Mouse (Mus musculus) large intestine, adult 2 months (tissue): ENCODE results near the gene Kiss1r. TPM values are rescaled to one million over a fixed set of nuclear protein-coding genes. Genes with fewer than 3 reads are reported as not detected.

Experiments used
- DNase-seq: peaks from one replicate; pipeline ENCODE4 v3.0.0-alpha.2; 2012; ENCODE audit warnings: low read depth, low spot score
- WGBS: fragments of 180-500 bp; shearing (Covaris S2); methylation state at CpG from one replicate; pipeline ENCODE4 v1.1.7; 2018; 5-methylcytosine and 5-hydroxymethylcytosine counted together
- polyA plus RNA-seq: library from polyadenylated mRNA; depleted of rRNA; stranded (reverse); fragments of >200 nt; gene quantifications from 2 replicates; pipeline ENCODE4 v1.2.3, GENCODE M21; 2012

The Kiss1r gene
- polyA plus RNA-seq, 1 experiment, result 1.9 TPM

DNA sequence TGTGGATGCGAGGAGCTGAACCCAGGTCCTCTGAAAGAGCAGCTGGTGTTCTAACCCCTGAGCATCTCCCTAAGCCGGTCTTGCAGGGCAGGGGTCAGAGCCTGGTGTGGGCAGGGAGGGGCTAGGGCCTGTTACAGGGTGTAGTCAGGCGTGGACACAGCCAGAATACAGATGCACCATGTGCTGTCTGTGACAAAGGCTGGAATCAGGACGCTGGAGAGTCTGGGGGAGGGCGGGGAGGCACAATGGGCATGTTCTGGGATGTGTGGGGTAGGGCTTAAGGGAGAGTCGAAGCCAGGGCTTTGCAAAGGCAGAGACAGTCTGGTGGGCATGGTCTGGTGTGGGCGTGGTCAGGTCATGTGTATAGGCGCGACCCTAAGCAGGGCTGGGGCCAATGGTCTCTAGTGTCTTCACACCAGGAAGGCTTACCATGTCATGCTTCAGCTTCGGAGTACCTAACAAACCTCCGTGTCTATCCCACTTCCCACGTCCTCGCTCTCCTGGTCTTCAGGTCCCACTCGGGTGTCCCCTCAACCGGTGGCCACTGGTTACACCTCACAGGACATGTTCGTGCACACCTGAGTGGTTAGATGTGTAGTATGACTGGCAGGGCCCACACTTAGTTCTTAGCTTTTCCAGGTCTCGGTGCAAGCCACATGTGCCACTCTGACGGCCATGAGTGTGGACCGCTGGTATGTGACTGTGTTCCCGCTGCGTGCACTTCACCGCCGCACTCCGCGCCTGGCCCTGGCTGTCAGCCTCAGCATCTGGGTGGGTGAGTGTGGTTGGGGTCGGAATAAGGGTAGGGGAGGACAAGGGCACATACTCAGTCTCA lies 3.5 kb downstream of the Kiss1r start:
- WGBS, result 44% methylated on average over 26 of the region's 26 CpGs

DNA sequence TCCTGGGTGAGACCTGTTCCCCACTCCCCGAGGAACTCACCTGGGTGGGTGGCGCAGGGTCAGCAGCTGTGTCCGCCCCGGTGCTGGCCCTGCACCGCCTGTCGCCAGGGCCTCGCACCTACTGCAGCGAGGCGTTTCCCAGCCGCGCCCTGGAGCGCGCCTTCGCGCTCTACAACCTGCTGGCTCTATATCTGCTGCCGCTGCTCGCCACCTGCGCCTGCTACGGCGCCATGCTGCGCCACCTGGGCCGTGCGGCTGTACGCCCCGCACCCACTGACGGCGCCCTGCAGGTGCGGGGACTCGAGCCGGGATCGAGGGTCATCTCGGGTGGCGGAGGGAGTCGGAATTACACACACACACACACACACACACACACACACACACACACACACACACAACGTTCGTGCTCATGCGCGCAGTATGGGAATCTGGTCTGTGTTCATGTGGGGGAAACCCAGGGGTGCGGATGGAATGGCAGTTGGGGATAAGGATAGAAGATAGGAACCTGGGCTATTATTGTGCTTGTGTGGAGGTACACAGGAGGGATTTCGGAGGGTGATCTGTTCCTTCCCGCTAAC lies 4.3 kb downstream of the Kiss1r start, which contains the start of gene R3hdm4:
TSS of gene R3hdm4 (minus strand) at position 251 of the 578 bp plus-strand sequence.
- DNase-seq, result no peak
- WGBS, result 10% methylated on average over 41 of the region's 41 CpGs

More for the DNA sequence above, 3.5 kb downstream of the Kiss1r start:
- no peak for DNase-seq

DNA sequence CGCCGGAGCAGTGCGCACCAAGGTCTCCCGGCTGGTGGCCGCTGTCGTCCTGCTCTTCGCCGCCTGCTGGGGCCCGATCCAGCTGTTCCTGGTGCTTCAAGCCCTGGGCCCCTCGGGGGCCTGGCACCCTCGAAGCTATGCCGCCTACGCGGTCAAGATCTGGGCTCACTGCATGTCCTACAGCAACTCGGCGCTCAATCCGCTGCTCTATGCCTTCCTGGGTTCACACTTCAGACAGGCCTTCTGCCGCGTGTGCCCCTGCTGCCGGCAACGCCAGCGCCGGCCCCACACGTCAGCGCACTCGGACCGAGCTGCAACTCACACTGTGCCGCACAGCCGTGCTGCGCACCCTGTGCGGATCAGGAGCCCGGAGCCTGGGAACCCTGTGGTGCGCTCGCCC lies 4.8 kb downstream of the Kiss1r start:
- 29% methylated on average over 34 of the region's 34 CpGs for WGBS
- no peak for DNase-seq

DNA sequence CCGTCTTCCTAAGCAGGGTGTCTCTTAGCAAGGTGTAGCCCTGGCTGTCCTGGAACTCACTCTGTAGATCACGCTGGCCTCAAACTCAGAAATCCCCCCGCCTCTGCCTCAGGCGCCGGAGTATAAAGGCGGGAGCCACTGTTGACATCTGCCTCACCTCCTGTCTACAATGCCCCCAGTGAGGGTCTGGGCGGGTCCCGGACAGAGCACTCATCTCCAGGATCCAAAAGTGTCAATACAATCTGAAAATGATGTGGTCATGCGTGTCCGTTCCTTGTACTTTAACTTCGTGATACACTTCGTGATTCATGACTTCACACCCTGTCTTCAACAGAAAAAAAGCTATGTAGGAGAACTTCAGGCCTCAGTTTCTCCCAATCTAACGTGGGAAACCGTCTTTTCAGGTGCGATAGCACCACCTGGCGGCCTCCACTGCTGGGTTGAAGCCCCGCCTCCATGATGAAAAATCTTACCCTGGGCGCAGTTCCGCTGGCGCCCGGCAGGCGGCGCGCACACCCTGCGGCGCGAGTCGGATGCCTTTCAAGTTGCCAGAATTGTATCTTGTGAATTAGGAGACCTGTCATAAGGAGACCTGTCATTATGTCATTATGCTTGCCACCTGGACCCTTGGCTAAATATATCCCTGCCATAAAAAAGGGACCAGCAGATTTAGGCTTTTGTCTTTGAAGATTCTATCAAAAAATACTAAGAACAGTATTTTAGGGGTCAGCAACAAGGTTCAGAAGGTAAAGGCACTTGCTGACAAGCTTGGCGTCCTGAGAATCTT lies 8.4 kb downstream of the Kiss1r start:
- DNase-seq, result no peak
- 12% methylated on average over 29 of the region's 29 CpGs for WGBS

DNA sequence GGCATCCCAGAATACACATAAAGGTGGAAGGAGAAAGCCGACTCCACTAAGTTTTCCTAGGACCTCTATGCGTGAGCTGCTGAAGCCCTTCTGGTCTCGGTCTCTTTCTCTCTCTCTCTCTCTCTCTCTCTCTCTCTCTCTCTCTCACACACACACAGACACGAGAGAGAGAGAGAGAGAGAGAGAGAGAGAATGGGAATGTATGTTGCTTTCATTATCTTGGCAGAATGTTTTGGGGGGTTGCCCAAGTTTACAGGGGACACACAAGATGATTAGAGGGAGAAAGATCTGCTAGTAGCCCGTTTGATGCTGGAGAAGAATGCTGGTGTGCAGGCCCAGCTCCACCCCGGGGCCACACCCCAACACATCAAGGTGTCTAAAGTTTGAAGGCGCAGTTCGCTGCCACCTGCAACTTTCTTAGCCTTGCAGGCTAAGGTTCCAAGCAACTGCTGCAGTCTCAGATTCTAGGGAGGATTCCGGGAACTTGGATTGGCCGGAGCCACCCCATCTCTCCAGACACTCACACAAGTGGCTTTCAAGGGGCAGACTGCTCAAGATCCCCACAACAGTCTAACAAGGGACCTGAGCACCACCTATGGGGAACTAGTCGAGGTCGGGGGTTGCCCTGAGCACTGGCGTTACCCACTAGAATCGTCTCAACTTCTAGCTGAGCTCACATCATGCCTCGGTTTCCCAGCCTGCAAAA lies 9.2 kb downstream of the Kiss1r start:
- no peak for DNase-seq
- 4% methylated on average over 15 of the region's 15 CpGs for WGBS

DNA sequence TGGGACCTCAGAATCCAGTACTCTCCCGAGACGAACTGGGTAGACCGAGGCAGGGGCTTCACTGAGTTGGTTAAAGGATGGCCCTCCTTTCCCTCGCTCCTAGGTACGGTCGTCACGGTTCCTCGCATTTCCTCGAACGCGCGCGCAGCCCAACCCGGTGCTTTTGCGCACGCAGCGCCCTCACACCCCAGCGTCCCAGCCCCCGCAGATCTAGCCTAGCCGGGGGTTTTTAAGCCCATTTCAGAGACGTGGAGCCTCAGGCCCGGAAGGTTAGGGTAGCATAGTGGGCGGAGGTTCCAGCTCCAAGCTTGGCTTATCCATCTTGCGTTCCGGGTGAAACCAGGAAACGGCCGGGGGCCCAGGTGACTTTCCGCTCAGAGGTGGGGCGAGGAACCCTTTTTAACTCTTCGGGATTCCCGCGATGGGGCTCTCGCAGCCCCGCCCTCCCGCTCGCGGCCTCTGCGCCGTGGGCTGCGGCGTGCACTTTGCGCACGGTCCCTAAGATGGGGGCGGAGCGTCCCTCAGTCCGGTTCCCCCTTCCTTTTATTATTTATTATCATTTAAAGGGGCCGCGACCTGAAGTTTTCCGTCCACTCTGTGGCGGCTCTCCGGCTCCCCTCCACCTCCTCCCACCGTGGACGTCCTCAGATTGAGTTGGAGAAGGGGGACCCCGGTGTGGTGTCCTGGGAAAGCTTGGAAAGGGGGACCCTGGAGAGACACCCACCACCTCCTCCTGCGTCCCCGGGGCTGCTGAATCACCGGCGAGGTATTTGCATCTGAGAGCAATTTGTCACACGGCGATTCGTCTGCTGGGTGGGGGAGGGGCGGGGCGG lies 9.9 kb downstream of the Kiss1r start, which contains the start of gene Arid3a:
TSS of gene Arid3a (plus strand) at position 553 of the 833 bp plus-strand sequence.
- under 1% methylated on average over 63 of the region's 63 CpGs for WGBS

DNA sequence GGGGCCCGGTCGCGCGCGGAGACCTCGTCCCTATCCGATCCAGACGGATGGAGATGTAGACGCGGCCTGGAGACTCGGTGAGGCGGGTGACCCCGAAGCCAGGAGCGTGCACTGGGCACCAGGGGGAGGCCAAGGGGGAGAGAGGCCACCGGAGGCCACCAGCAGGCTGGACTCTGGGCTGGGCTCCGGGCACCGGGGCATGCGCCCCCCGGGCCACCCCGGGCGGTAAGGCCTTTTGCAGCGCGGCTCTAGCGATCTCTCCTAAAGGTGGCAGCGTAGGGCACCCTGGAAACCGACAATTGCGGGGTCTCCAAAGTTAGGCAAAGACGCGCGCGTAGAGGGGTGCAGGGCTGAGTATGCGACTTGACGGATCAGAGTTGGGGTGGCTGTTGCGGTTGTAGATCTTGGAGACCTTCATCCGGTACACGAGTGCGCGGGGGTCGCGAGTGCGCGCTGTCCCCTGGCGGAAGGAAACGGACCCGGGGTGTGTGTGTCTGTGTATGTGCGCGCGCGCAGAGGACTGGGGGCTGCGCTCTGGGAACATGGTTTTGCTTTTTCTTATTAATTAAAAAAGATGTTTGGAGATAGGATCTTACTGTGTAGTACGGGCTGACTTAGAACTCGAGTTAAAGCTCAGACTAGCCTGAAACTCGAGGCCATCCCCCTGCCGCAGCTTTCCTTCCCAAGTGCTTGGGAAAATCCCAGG lies 10.7 kb downstream of the Kiss1r start:
- DNase-seq, result no peak
- under 1% methylated on average over 54 of the region's 54 CpGs for WGBS

More for the DNA sequence above, 9.9 kb downstream of the Kiss1r start, which contains the start of gene Arid3a:
- no peak for DNase-seq

DNA sequence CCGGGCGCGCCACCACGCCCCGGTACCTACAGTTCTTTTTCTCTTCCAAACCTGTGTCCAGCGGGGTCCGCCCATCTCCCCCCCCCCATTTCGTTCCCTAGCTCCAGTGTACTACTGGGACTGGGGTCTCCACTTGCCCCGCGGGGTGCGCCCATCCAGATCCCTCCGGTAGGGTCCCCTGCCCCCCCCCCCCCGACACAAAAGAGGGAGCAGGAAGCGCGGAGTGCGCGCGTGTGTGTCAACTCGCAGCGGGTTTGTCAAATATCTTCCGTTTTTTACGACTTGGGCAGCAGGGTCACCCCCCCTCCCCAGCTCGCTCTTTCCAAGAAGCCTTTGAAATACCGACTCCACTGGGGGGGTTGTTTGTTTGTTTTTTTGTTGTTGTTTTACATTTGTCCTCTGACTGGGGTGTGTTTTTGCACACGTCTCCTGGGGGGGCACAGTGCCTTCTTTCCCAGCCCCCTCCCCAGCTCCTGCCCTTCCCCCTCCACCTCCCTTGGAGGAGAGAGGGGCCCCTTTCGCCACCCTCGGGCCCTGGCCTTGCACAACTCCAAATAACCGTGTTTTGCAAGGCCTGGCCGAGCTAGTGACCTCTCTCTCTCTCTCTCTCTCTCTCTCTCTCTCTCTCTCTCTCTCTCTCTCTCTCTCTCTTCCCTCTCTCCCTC lies 11.4 kb downstream of the Kiss1r start:
- WGBS, result 2% methylated on average over 29 of the region's 29 CpGs
- no peak for DNase-seq

DNA sequence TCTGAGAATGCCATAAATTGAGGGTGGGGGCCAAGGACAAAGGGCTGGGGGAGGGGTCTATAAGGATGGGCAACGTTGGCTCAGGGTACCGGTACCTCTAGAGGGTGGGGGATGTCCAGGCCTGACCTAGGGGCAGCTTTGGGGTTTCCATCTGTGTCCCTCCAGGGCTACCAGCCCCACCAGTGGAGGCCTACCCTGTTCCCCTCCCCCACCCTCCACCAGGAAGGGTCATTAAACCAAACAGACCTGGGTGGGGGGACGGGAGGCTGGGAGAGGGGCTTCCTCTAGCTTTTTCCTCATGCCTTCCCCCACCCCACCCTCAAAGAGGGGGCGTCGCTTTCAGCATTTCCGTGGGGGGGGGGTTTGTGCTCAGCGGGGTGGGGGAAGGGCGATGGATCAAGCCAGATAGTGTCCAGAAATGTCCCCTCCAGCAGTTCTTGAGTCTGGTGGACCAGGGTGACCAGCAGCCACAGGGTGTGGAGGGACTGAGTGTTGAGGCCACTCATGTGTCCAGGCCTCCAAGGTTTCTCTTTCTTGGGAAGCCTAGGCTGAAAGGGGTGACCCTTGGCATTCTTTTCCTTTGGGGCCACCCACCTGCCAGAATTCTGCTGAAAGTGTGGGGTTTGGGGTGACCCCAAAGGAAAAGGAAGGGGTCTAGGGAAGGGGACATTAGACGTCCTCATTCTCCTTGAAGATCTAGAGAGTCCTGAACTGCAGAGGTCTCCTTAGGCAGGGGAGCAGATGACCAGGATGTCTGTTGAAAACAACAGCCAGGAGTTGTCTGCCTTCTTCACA lies 12.3 kb downstream of the Kiss1r start:
- no peak for DNase-seq
- 48% methylated on average over 9 of the region's 9 CpGs for WGBS

DNA sequence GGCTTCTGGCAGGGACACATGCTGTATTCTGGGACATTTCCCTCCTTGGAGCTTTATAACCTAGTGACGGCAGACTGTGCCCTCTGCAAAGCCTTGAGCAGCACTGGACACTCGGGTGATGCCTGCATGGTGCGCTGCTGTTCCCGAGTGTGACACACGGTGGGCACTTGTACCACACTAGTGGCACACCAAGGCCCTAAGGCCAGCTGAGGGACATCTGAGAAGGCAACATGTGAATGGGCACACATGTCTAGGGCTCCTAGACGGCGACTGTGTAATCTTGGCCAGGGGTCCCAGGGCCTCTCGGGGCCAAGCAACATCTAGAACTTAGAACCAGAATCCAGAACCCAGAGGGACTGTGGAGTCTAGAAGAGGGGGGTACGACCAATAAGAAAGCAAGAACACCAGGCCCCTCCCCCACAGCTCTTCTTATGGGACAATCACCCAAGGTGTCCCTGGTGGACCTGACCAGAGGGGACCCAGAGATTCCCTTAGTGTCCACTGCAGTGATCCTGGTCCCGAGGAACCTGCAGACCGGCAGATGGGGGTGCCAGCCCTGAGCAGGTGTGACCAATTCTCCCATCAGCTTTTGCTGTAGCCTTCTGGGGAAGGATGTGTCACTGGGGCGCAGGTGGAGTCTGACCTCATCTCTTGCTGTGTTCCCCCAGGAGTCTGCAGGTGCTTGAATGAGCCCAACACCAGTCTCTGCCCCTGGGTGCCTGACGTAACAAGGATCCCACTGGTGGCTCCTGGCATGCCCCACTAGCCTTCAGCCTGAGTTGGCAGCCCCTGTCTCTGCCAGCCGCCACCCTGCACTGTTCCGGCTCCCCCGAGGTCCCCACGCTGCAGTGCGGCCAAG lies 13.4 kb downstream of the Kiss1r start:
- no peak for DNase-seq
- 76% methylated on average over 18 of the region's 18 CpGs for WGBS

DNA sequence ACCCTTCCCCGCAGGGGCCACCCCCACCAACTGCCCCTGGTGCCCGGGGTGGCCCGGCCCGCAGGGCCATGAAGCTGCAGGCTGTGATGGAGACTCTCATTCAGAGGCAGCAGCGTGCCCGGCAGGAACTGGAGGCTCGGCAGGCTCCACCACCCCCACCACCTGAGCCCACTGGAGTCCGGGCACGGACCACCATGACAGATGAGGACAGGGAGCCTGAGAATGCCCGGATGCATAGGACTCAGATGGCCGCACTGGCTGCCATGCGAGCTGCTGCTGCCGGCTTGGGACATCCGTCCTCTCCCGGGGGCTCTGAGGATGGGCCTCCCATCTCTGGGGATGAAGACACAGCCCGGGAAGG lies 14.0 kb downstream of the Kiss1r start:
- DNase-seq, result no peak
- 92% methylated on average over 16 of the region's 16 CpGs for WGBS

DNA sequence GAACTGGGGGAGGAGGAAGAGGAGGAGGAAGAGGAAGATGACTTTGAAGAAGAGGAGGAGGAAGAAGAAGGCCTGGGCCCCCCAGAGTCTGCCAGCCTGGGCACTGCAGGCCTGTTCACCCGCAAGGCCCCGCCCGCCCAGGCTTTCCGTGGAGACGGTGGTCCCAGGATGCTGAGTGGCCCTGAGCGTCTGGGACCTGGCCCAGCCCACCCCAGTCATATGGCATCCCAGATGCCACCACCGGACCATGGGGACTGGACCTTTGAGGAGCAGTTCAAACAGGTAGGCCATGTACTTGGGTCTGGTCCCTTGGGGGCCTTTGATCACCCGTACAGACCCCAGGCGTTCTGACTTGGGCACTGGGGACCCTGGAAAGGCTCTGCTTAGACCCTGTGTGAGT lies 15.0 kb downstream of the Kiss1r start:
- DNase-seq, result no peak
- 85% methylated on average over 9 of the region's 9 CpGs for WGBS

DNA sequence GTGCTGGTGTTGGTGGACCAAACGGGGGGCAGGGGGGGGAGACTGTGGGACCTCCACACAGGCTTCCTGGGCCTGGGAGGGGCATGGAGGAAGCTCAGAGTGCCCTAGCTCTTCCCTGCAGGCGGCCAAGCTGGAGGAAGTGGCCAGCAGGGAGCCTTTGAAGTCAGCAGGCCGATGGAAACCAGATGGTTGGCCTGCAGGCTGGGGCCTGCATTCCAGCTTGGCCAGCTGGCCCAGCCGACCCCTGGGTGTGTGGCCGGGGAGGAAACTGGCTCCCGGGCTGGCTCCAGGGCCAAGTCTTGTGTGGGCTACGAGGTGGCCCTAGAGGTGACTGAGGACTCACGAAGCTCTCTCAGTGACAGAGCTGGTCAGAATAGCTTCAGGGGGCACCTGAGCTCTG lies 16.0 kb downstream of the Kiss1r start:
- no peak for DNase-seq
- WGBS, result 33% methylated on average over 8 of the region's 8 CpGs

DNA sequence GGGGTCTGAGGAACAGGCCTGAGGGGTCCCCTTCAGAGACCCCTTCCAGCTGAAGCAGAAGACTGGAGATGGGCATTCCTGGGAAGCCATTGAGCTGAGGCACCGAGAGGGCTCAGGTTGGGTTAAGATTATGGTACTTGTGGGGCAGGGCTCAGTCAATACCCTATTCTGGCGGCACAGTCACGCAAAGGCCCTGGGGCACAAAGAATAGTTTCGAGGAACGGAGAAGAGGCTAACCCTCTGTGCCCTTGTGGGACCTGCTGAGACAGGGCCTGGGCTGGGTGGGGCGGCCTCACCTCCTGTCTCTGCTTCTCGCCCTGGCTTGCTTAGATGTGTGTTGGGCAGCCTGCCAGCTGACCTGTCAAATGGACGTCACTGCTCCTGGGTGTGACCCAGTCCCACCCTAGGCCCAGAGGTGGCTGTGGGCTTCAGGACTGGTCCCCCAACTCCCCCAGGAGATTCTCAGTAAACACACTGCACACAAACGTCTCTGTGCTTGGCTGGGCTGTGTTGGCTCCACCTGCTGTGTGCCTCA lies 16.4 kb downstream of the Kiss1r start:
- DNase-seq, result no peak
- whole genome bisulfite sequencing, result 37% methylated on average over 9 of the region's 9 CpGs

DNA sequence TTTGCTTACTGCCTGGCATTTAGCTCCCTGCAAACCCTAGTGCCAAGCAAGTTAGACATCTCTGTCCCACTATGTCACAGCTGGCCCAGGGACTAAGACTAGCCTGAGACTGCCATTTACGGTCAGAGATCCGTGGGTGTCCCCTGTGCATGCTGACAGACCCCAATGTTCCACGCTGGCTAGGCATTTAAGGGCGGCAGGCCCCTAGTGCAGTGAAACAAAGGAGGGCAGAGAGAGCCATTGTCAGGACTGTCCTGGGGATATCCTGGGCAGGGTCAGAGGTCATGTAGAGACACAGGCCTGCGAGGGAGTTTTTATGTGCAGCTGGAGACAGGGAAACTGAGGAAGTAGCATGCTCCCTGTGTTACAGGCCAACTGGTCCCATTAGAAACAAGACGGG lies 17.1 kb downstream of the Kiss1r start:
- no peak for DNase-seq
- 42% methylated on average over 6 of the region's 6 CpGs for WGBS

DNA sequence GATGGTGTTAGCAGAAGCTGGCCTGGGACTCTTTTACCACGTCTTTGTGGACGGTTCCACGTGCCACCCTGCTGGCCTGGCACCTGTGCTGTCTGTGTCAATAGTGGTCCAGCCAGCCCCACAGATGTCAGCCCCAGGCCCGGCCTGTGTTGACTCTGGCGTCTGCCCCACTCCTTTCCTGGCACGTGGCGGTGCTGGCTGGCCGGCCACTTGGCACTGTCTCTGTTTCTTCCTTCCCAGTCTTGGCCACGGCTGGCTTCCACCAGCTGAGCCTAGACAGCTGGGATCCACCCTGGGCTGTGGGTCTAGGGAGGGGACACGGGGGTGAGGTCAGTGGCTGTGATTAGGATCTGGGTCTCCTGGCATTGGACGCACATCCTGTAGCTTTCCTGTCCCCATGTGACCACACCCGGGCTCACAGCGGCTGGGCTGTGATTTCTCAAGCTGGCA lies 17.5 kb downstream of the Kiss1r start:
- 9% methylated on average over 13 of the region's 13 CpGs for WGBS
- no peak for DNase-seq
